Mouse (Mus musculus) stomach, embryonic 15.5 days (tissue): ENCODE results near the gene Map3k14. TPM values are rescaled to one million over a fixed set of nuclear protein-coding genes. Genes with fewer than 3 reads are reported as not detected.

Experiments used
- ATAC-seq: fragments of 200-750 bp; cut with Nextera tagmentation; 2 replicates; pipeline ENCODE4 v1.8.0; 2017; ENCODE audit warnings: low read depth, moderate number of reproducible peaks, moderate TSS enrichment; ENCODE audit not compliant: insufficient read depth, low FRiP score
- H3K27ac ChIP-seq: fragments of 300-500 bp; sonication (generic); 2 replicates; pipeline ENCODE4 v1.5.1; 2015; ENCODE audit warnings: mild to moderate bottlenecking, inconsistent platforms
- H3K27me3 ChIP-seq: fragments of 300-500 bp; sonication (generic); replicated peaks from 2 replicates; pipeline ENCODE4 v1.6.1; 2015; ENCODE audit warnings: inconsistent platforms
- H3K36me3 ChIP-seq: fragments of 300-500 bp; sonication (generic); 2 replicates; pipeline ENCODE4 v1.6.1; 2015; ENCODE audit warnings: inconsistent platforms
- H3K4me1 ChIP-seq: fragments of 300-500 bp; sonication (generic); 2 replicates; pipeline ENCODE4 v1.6.1; 2015; ENCODE audit warnings: inconsistent platforms
- H3K4me2 ChIP-seq: fragments of 300-500 bp; sonication (generic); 2 replicates; pipeline ENCODE4 v1.6.1; 2015; ENCODE audit warnings: mild to moderate bottlenecking, inconsistent platforms
- H3K4me3 ChIP-seq: fragments of 300-500 bp; sonication (generic); replicated peaks from 2 replicates; pipeline ENCODE4 v1.5.1; 2015; ENCODE audit warnings: inconsistent platforms
- H3K9ac ChIP-seq: fragments of 300-500 bp; sonication (generic); 2 replicates; pipeline ENCODE4 v1.6.1; 2015; ENCODE audit warnings: inconsistent platforms
- H3K9me3 ChIP-seq: fragments of 300-500 bp; sonication (generic); 2 replicates; pipeline ENCODE4 v1.6.1; 2016; ENCODE audit warnings: inconsistent platforms
- WGBS: fragments of 180-500 bp; shearing (Covaris S2); methylation state at CpG from one replicate; pipeline ENCODE4 v1.1.7; 2015; 5-methylcytosine and 5-hydroxymethylcytosine counted together
- polyA plus RNA-seq: library from polyadenylated mRNA; unstranded; fragments of >200 nt; fragmentation: Nextera tagmentation; extraction: Ambion mirVana; gene quantifications from 2 replicates; pipeline ENCODE4 v1.2.1, GENCODE M21; 2015

Map3k14 gene
- polyA plus RNA-seq, 1 experiment from 2014 or later: 3.6 TPM

DNA sequence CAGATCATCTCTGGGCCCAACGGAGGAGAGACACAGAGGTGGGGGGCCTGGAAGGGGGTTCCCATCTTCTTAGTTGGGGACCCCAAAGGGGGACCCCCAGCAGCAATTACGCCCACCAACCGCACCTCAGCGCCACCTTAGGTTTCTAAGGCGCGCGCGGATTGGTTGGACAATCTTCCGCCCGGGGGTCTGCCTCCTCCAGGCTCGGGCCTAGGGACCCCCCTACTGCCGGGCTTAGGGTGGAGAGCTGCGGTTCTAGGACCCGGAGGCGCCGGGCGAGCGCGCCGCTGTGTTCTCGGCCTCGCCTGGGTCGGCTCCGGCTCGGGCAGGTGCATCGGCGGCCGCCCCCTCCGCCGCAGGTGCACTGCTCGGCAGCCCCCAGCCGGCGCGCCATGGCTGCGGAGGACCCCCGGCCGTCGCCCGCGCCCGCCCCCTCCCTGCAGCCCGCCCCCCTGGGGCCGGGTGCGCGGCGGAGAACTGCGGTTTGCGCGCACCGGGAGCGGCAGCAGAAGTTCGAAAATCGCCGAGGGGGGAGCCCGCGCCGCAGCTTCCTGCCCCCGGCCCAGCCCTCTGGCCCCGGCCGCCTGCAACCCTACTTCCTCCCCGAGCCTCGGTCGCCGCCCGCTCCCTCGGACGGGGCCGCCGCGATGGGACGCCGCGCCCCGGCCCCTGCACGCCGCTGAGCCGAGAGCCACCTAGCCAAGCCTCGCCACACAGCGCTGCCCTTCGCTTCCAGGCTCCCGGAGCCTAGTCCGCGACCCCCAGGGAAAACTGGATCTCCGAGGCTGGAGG lies 96.6 kb downstream of the Map3k14 start, which contains the start of gene Fmnl1:
Gene Fmnl1 (plus strand): TSS at position 614 of the 792 bp plus-strand sequence.
- H3K27ac ChIP-seq: no peak within 1 kb of the TSS
- ATAC-seq: 0 out of 2 replicates have a peak, but pooled peaks have one; percentile 36
- H3K4me1 ChIP-seq: peaks cover 9% of the 10 kb centered on the region
- no peaks in the 10 kb centered on the region for H3K9me3 ChIP-seq
- H3K9ac ChIP-seq: peak within 1 kb of the TSS; percentile 39
- peak within 1 kb of the TSS; percentile 54 for H3K4me3 ChIP-seq
- WGBS: under 1% methylated on average over 81 of the region's 84 CpGs
- peaks cover 33% of the 10 kb centered on the region for H3K27me3 ChIP-seq
- H3K36me3 ChIP-seq: no peaks in the 10 kb centered on the region
- peak within 1 kb of the TSS; percentile 96 for H3K4me2 ChIP-seq

DNA sequence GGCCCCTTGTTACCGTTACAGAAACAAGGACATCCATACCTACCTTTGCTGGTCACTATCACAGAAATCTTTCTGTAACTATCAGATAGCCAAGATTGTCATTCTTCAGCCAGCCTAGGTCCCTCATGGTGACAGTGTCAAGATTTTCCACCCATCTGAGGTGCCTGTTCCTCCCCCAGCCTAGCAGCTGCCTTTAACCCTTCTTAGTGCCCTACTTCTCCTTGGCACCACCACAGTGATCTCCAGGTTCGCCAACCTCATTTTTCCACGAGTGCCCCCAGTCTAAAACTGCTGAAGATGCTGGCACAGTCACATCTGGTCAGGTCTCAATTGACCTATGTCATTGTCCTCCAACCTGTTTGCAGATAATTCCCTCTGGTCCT lies 97.2 kb downstream of the Map3k14 start:
- H3K27me3 ChIP-seq: peaks cover 33% of the 10 kb centered on the region
- WGBS: 42% methylated on average over 3 of the region's 3 CpGs
- H3K27ac ChIP-seq: no peak overlapping the region
- no peaks in the 10 kb centered on the region for H3K9me3 ChIP-seq
- ATAC-seq: no peak
- peaks cover 9% of the 10 kb centered on the region for H3K4me1 ChIP-seq
- H3K9ac ChIP-seq: no peak overlapping the region
- H3K4me2 ChIP-seq: peak overlapping the region; percentile 96
- H3K36me3 ChIP-seq: no peaks in the 10 kb centered on the region
- peak overlapping the region; percentile 54; the same call in 1 of the 2 replicates for H3K4me3 ChIP-seq

Other genes with a start within 250 kb of the Map3k14 start
- gene Nmt1, start 239.3 kb downstream of the Map3k14 start, polyA plus RNA-seq: 48.5 and 52.2 TPM in 2 replicates
- gene Dcakd, start 239.1 kb downstream of the Map3k14 start, polyA plus RNA-seq: 107 TPM in 2 replicates
- 3.5 and 3.6 TPM in 2 replicates for gene Plcd3, start 165.8 kb downstream of the Map3k14 start, polyA plus RNA-seq
- gene Acbd4, start 165.8 kb downstream of the Map3k14 start, polyA plus RNA-seq: 19.2 and 23.7 TPM in 2 replicates
- 5.1 and 5.4 TPM in 2 replicates for gene Hexim1, start 151.2 kb downstream of the Map3k14 start, polyA plus RNA-seq
- 6.8 and 8.7 TPM in 2 replicates for gene Hexim2, start 135.0 kb downstream of the Map3k14 start, polyA plus RNA-seq
- gene Fmnl1, start 96.4 kb downstream of the Map3k14 start, polyA plus RNA-seq: 3.8 and 4.0 TPM in 2 replicates
- 1.0 and 1.4 TPM in 2 replicates for gene 1700023F06Rik, start 58.9 kb downstream of the Map3k14 start, polyA plus RNA-seq
- not detected in 2 replicates for gene Spata32, start 49.0 kb downstream of the Map3k14 start, polyA plus RNA-seq
- gene Arhgap27, start 96.2 kb upstream of the Map3k14 start, polyA plus RNA-seq: 21.2 and 21.5 TPM in 2 replicates
- gene Plekhm1, start 145.2 kb upstream of the Map3k14 start, polyA plus RNA-seq: 5.9 and 6.2 TPM in 2 replicates
- not detected in 2 replicates for gene Lrrc37a, start 237.1 kb upstream of the Map3k14 start, polyA plus RNA-seq